Mouse (Mus musculus) adrenal gland, postnatal 36 days (tissue): ENCODE measurements at regions not wholly inside any gene's neighbourhood (a gene's known extent, or its start where the extent isn't known, plus 50 kb on each side); places are given as distances from the start of the nearest gene placed in this dataset.

ENCODE experiments used
- DNase-seq, 2 experiments: peaks; one replicate each; pipeline ENCODE4 v3.0.0; 2021; ENCODE audit warnings: mixed read lengths in 1 of 2

DNA sequence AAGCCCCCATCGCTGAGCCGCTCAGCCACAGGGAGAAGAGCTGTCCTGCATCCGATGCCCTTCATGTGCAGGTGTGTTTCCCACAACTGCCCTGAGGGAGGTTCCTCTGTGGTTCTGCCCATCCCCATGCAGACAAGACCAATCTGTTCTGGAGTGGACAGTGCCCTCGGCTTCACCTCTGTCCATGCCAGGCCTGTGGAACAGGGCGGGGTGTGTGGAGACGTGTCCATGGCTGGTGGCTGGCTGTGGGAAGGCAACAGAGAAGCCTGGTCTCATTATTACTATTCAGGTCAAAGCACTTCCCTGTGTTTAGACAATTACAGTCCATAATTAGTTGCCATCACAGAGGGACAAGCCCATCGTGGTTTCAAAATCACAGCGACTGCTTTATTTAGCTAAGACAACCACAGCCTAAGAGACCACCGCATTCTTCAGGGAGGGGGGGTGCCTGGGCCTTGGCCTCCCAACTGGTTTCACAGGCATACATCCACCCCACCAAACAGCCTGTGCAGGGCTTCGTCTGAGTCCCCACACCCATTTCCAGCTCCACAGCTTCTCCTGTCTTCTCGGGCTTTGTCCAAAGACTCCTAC lies 97.7 kb downstream of the Rplp1 start:
- no peak for DNase-seq

DNA sequence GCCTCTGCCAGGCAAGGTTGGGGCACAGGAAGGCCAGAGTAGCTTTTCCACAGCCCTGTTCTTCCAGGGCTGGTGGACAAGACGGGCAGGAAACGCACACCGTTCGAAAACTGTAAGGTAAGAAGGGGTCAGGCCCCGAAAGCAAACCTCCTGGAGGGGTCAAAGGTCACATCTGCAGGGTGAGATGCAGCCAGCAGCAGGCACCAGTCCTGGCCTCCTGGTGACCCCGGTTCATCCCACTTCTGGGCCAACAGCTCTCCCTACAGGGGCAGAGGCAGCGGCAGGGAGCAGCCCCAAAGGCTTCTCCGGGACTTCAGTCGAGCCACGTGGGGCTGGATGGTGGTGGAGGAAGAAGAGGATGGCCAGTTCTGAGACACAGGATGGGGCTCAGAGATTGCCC lies 98.3 kb downstream of the Rplp1 start:
- DNase-seq, result no peak

DNA sequence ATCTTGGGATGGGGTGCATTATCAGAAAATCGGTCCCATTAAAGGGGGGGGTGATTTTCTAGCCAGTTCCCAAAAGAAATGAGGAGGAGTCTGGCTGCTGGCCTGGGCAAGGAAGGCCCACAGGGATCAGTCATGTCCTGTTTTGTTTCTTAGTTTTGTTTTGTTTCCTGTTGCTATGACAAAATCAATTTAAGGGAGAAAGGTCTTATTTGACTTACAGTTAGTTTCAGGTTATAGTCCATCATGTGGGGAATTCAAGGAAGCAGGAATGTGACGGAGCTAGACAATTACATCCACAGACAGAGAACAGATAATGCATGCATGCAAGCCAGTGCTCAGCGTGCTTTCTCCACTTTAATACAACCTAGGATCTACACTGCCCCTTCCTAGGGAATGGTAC lies 101.1 kb downstream of the Rplp1 start:
- DNase-seq, result no peak

DNA sequence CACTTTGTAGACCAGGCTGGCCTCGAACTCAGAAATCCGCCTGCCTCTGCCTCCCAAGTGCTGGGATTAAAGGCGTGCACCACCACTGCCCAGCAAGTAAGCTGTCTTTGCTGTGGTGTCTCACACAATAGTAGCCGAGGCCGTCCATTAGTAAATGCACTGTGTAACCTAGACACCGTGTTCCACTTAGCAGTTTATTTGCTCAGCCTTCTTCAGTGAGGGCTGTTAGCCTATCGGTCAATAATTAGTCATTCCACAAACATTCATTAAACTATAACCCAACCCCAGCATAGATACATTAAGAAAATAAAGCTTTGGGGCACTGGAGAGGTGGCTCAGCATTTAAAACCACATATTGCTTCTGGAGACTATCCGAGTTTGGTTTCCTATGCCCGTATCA lies 102.0 kb downstream of the Rplp1 start:
- no peak for DNase-seq

DNA sequence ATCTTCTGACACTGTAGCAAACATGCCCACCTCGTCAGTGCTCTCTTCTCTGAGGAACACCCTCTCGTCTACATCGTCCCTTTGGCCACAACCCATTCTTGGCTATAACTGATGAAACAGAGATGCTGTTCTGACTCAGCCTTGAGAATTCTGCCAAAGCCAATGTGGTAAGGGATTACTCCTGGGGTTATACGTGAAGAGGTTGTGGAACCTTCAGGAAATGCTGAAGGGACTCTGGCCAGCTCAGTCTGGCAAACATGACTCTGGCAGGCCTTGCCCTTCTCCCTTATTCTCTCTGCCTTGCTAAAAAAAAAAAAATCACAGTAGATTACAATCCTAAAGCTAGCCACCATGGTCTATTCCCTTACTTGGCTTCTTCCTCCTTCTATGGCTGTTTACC lies 103.9 kb downstream of the Rplp1 start:
- DNase-seq, result peak in 1 of 2 experiments; percentile 29

- no peak for DNase-seq
Observed at GRCm38 (mm10) chr9:61808351-61809225, 105.8 kb downstream of the Rplp1 start.

- DNase-seq, result peak in 1 of 2 experiments; percentile 35
Observed at GRCm38 (mm10) chr9:61805971-61806370, 108.4 kb downstream of the Rplp1 start.

- DNase-seq, result no peak
Observed at GRCm38 (mm10) chr9:61803555-61803954, 110.8 kb downstream of the Rplp1 start.

DNA sequence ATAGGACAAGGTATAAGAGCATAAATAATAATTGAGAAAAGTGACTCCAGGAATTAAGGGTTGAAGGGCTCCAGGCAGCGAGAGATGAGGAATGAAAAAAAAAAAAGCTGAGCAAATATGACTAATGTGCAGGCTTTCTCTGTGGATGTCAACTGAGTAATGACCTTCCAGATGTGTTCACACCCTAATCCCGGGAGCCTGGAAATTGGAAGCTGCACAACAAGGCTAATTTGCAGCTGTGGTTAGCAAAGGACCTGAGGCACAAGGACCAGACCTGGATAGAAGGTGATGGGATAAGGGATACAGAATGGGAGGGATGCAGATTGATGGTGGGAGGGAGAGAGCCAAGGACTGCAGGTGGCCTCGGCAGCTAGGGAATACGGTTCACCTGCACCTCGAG lies 111.6 kb downstream of the Rplp1 start:
- no peak for DNase-seq

- DNase-seq, result peak; percentile 74 to 82
Observed at GRCm38 (mm10) chr9:61799535-61799934, 114.8 kb downstream of the Rplp1 start.

GRCm38 (mm10) chr9:61795910-61796309 lies 118.4 kb downstream of the Rplp1 start:
- no peak for DNase-seq

- DNase-seq, result no peak
Observed at GRCm38 (mm10) chr9:61791435-61792064, 122.8 kb downstream of the Rplp1 start.

- DNase-seq, result no peak
Observed at GRCm38 (mm10) chr9:61790849-61791248, 123.5 kb downstream of the Rplp1 start.

GRCm38 (mm10) chr9:61789066-61789897 lies 125.1 kb downstream of the Rplp1 start:
- no peak for DNase-seq

DNA sequence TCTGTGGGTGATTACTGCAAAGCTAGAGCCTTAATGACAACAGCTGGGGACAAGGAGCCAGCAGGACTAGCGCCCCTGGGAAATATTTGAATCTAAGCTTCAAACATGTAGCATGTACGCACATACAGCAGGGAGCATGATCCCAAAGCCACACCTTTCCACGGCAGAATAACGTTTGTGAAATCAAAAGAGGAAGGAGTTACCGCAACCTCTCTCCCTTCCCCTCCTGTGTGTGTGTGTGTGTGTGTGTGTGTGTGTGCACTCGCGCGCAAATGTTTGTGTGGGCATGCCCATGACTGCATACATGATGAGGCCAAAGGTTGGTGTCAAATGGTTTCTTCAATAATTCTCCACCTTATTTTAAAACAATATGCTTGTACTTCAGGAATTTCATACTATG lies 132.9 kb downstream of the Rplp1 start:
- DNase-seq, result no peak

GRCm38 (mm10) chr9:61780186-61780939 lies 134.0 kb downstream of the Rplp1 start:
- DNase-seq, result no peak

GRCm38 (mm10) chr9:61779165-61779564 lies 135.2 kb downstream of the Rplp1 start:
- DNase-seq, result no peak

DNA sequence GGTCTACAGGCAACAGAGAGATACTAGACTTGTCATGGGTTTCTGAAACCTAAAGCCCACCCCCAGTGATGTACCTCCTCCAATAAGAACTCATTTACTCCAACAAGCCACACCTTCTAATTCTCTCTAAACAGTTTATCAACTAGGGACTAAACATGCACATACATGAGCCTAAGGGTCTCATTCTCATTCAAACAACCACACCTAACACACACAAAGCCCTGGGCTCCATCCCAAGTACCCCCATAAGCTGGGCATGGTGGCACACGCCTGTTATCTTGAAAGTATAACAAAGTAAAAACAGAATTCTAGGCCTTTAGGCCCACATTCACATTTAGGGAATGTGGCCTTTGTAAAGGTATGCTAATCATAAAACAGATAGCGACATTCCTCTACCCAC lies 137.9 kb downstream of the Rplp1 start:
- no peak for DNase-seq

- DNase-seq, result peak; percentile 54 to 63
Observed at GRCm38 (mm10) chr9:61770207-61770955, 144.0 kb downstream of the Rplp1 start.

GRCm38 (mm10) chr9:61766187-61766586 lies 148.2 kb downstream of the Rplp1 start:
- DNase-seq, result no peak

- no peak for DNase-seq
Observed at GRCm38 (mm10) chr9:61765366-61765765, 149.0 kb downstream of the Rplp1 start.
